Mouse (Mus musculus) embryo, embryonic 11 days (tissue): ENCODE measurements around the gene Alg11.

Experiments
- DNase-seq: peaks from one replicate; pipeline ENCODE4 v3.0.0-alpha.2; 2015

Gene Alg11

DNA sequence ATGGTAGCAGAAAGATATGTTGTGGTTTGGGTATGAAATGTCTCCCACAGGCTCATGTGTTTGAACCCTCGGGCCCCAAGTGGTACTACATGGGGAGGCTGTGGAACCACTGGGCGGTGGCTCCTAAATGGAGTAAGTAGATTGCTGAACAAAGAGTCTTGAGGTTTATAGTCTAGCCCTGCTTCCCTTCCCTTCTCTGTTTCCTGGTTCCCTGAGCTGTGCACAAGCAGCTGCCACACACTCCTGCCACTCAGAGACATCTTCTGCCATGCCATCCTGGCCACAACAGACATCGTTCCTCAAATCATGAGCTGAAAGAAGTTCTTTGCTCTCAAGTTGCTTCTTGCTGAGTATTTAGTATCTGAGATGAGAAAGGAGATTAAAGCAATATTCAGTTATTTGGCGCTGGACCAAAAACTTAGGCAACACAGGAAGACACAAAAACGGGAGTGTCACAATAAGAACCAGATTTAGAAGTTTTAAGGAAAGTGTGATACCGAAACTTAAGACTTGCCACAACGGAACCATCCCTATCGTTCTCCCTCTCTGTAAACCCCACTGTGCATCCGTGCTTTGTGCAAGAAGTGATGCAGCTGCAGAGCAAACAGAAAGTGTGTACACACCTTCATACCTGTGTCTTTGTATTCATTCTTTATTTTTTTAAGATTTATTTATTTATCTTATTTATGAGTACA is 18.9 kb downstream of the Alg11 start:
- DNase-seq: no peak

DNA sequence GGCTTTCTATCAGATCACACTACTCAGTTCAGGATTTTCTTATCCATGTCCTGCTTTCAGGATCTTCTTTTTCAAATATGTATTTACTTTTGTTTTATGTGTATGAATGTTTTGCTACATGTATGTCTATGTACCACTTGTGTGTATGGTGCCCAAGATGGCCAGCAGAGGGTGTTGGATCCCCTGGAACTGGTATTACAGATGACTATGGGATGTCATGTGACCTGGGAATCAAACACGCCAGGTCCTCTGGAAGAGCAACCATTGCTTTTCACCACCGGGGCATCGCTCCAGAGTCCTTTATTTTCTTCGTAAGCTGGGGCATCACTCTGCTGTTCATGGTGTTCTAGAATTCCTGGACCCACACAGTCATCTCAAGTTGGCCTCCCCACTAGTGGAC is 28.7 kb downstream of the Alg11 start:
- no peak for DNase-seq

DNA sequence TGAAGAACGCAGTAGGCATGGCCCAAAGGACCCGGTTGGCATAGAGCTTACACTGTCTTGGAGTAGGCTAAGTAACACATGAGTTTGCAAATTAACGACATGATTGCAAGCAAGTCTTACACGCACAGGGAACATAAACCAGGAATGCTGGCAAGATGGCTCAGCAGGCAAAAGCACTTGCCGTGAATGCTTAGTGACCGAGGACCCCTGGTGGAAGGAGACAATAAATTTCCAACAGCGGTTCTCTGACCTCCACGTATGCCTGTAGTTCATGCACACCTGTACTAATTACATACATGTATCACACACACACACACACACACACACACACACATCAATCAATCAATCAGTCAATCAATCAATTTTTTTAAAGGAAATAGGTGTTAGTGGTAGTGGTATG is 31.0 kb downstream of the Alg11 start:
- DNase-seq: peak; percentile 58

DNA sequence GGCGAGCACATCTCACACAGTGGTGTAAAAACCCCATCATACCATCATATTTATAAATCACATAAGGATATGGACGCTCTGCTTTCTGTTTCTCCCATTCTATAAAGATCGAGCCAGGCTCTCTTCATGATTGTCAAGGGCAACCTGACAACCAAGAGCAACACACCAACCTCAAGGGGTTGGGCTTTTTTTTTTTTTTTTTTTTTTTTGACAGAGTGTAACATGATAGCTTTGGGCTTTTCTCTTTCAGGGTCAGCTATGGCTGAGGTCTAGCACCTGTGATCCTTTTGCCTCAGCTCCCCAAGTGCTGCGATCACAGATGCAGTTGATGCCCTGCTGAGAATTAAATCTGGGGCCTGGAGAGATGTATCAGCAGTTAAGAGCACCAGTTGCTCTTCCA is 46.5 kb downstream of the Alg11 start:
- DNase-seq: no peak
